Mouse (Mus musculus): Measurements from ENCODE around the gene Clpb. TPM values are rescaled to one million over a fixed set of nuclear protein-coding genes. Genes with fewer than 3 reads are reported as not detected.

Clpb gene
- total RNA-seq, 4 experiments from 2014 or later, result 50.4 to 57.6 (median 54.6) TPM

Other genes with a start within 250 kb of the Clpb start
- gene Pde2a, start 241.9 kb upstream of the Clpb start, total RNA-seq (2022), result 100 to 1,000 TPM; 370 to 394 (median 377) TPM
- gene Art2b, start 78.0 kb upstream of the Clpb start, total RNA-seq (2022), result not detected
- gene Phox2a, start 154.7 kb downstream of the Clpb start, total RNA-seq (2022), result under 1 TPM in 3 of 4 experiments, not detected in 1; 0.30 to 0.39 (median 0.30) TPM
- 10 to 100 TPM; 35.7 to 46.9 (median 42.6) TPM for gene Inppl1, start 174.6 kb downstream of the Clpb start, total RNA-seq (2022)
- gene Folr2, start 193.6 kb downstream of the Clpb start, total RNA-seq (2022), result under 1 TPM in 1 of 4 experiments, not detected in 3; 0.55 TPM
- gene Anapc15, start 200.1 kb downstream of the Clpb start, total RNA-seq (2022), result 10 to 100 TPM; 30.0 to 45.4 (median 32.9) TPM
- gene Folr1, start 207.2 kb downstream of the Clpb start, total RNA-seq (2022), result 1 to 10 TPM in 2 of 4 experiments, under 1 TPM in 2; 0.46 to 9.8 (median 1.2) TPM
- gene Lamtor1, start 242.3 kb downstream of the Clpb start, total RNA-seq (2022), result 10 to 100 TPM; 83.0 to 96.2 (median 90.5) TPM
- gene Tomt, start 242.7 kb downstream of the Clpb start, total RNA-seq (2022), result under 1 TPM in 2 of 4 experiments, not detected in 2; 0.13 to 0.32 TPM

All from left cerebral cortex, adult 8-10 months (tissue).